Mouse (Mus musculus): ENCODE data around the gene Alg13. TPM values are rescaled to one million over a fixed set of nuclear protein-coding genes. Genes with fewer than 3 reads are reported as not detected.

Gene Alg13
- 11.2 and 13.9 TPM in 2 replicates for polyA plus RNA-seq (2015; fragmentation: Nextera tagmentation; extraction: Ambion mirVana)

GRCm38 (mm10) chrX:144317548-144318163, at the start of gene Alg13:
Gene Alg13 (plus strand): TSS chrX:144317804.
- Histone ChIP-seq H3K9ac (ENCODE audit: low read depth, low read length) (peak within 1 kb of the TSS; percentile 67), H3K4me1 (ENCODE audit: control insufficient read depth, insufficient read depth, low read depth, low read length) (no peaks in the 10 kb centered on the region), H3K36me3 (ENCODE audit: control insufficient read depth, insufficient read depth, low read length) (no peaks in the 10 kb centered on the region), H3K9me3 (ENCODE audit: control insufficient read depth, low read length) (no peaks in the 10 kb centered on the region), H3K4me2 (ENCODE audit: low read length) (peak within 1 kb of the TSS; percentile 87), H3K27me3 (replicated peaks; ENCODE audit: control insufficient read depth, insufficient read depth, low read length) (no peaks in the 10 kb centered on the region), H3K27ac (ENCODE audit: low read depth, low read length) (peak within 1 kb of the TSS; percentile 44; the same call in 1 of the 2 replicates), H3K4me3 (ENCODE audit: low read length) (peak within 1 kb of the TSS; percentile 68)
- WGBS, result 17% methylated on average over 35 of the region's 47 CpGs
- ATAC-seq, result peak; percentile 96

DNA sequence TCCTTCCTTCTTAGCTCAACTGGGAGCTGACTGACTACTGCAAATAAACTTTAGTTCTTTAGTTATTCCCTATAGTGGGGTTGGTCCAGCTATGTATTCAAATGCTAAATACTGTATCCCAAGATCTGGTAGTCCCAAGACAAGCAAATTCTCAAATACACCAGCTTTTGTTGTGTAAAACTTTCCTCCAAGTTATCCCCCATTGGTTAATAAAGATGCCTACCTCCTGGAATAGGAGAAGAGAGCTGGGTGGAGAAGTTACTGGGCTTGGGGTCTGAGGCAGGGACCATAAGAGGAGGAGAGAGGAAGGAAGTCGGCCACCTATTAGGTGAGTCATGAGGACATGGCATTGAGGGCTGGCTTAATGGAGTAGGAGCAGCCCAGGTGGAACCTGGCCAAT, 49.0 kb upstream of the Alg13 start:
- Histone ChIP-seq H3K27me3 (replicated peaks; ENCODE audit: control insufficient read depth, insufficient read depth, low read length) (no peaks in the 10 kb centered on the region), H3K9ac (ENCODE audit: low read depth, low read length) (no peak overlapping the region), H3K4me2 (ENCODE audit: low read length) (no peak overlapping the region), H3K4me1 (ENCODE audit: control insufficient read depth, insufficient read depth, low read depth, low read length) (no peaks in the 10 kb centered on the region), H3K4me3 (ENCODE audit: low read length) (no peak overlapping the region), H3K27ac (ENCODE audit: low read depth, low read length) (no peak overlapping the region), H3K36me3 (ENCODE audit: control insufficient read depth, insufficient read depth, low read length) (no peaks in the 10 kb centered on the region), H3K9me3 (ENCODE audit: control insufficient read depth, low read length) (no peaks in the 10 kb centered on the region)
- 83% methylated on average over 1 of the region's 1 CpGs for WGBS
- ATAC-seq, result no peak

DNA sequence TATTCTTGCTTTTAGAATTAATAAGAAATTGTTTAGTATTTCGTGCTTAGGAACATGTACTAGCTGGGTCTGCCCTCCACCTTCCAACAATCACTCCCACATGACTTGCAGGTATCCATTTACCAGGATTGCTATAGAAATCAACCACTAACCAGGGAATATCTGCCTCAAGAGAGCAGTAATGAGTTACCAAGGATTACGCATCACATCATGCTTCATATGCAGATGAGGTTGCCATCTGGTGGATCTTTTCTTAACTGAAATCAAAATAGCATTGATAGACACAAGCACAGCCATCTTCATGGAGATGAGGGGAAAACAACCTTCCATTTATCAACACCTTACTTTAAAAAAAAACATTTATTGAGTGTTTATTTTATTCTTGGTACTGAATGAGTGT, 16.1 kb upstream of the Alg13 start:
- Histone ChIP-seq H3K4me2 (ENCODE audit: low read length) (no peak overlapping the region), H3K36me3 (ENCODE audit: control insufficient read depth, insufficient read depth, low read length) (no peaks in the 10 kb centered on the region), H3K4me1 (ENCODE audit: control insufficient read depth, insufficient read depth, low read depth, low read length) (no peaks in the 10 kb centered on the region), H3K9ac (ENCODE audit: low read depth, low read length) (no peak overlapping the region), H3K27me3 (replicated peaks; ENCODE audit: control insufficient read depth, insufficient read depth, low read length) (no peaks in the 10 kb centered on the region), H3K9me3 (ENCODE audit: control insufficient read depth, low read length) (no peaks in the 10 kb centered on the region), H3K4me3 (ENCODE audit: low read length) (no peak overlapping the region), H3K27ac (ENCODE audit: low read depth, low read length) (no peak overlapping the region)
- WGBS, result 43% methylated on average over 2 of the region's 2 CpGs
- 0 out of 2 replicates have a peak, but pooled peaks have one; percentile 20 for ATAC-seq

- ATAC-seq, result no peak
- Histone ChIP-seq H3K36me3 (ENCODE audit: control insufficient read depth, insufficient read depth, low read length) (no peaks in the 10 kb centered on the region), H3K9ac (ENCODE audit: low read depth, low read length) (no peak overlapping the region), H3K27me3 (replicated peaks; ENCODE audit: control insufficient read depth, insufficient read depth, low read length) (no peaks in the 10 kb centered on the region), H3K4me2 (ENCODE audit: low read length) (no peak overlapping the region), H3K27ac (ENCODE audit: low read depth, low read length) (no peak overlapping the region), H3K4me1 (ENCODE audit: control insufficient read depth, insufficient read depth, low read depth, low read length) (no peaks in the 10 kb centered on the region), H3K4me3 (ENCODE audit: low read length) (no peak overlapping the region), H3K9me3 (ENCODE audit: control insufficient read depth, low read length) (no peaks in the 10 kb centered on the region)
- WGBS, result 85% methylated on average over 2 of the region's 2 CpGs
These were observed 11.9 kb upstream of the Alg13 start for GRCm38 (mm10) chrX:144305659-144306058.

DNA sequence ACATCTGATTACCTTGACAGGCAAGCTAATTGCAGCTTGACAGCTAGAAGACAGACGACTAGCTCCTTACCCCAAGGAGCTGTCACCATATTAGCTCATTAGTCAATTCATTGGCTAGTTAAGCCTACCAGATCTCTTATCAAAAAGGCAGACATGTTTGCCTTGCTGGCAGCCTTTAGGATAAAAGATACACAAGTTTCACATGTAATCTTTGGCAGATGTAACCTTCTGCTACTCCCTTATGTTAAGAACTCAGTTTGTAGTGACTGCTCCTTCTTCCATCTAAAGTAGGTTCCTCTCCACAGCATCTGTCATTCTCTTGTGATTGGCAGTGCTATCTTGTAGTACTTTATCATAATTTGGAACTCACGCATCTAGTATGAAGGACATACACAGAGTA, 3.6 kb upstream of the Alg13 start:
- no peaks in the 10 kb centered on the region for H3K9me3 ChIP-seq (ENCODE audit: control insufficient read depth, low read length)
- H3K9ac ChIP-seq (ENCODE audit: low read depth, low read length), result no peak overlapping the region
- WGBS, result 55% methylated on average over 2 of the region's 2 CpGs
- no peaks in the 10 kb centered on the region for H3K4me1 ChIP-seq (ENCODE audit: control insufficient read depth, insufficient read depth, low read depth, low read length)
- no peaks in the 10 kb centered on the region for H3K27me3 ChIP-seq (replicated peaks; ENCODE audit: control insufficient read depth, insufficient read depth, low read length)
- H3K4me3 ChIP-seq (ENCODE audit: low read length), result no peak overlapping the region
- no peak overlapping the region for H3K27ac ChIP-seq (ENCODE audit: low read depth, low read length)
- H3K4me2 ChIP-seq (ENCODE audit: low read length), result no peak overlapping the region
- H3K36me3 ChIP-seq (ENCODE audit: control insufficient read depth, insufficient read depth, low read length), result no peaks in the 10 kb centered on the region
- no peak for ATAC-seq

GRCm38 (mm10) chrX:144315028-144315427, 2.6 kb upstream of the Alg13 start:
- Histone ChIP-seq H3K4me2 (ENCODE audit: low read length) (no peak overlapping the region), H3K9me3 (ENCODE audit: control insufficient read depth, low read length) (no peaks in the 10 kb centered on the region), H3K4me3 (ENCODE audit: low read length) (no peak overlapping the region), H3K27me3 (replicated peaks; ENCODE audit: control insufficient read depth, insufficient read depth, low read length) (no peaks in the 10 kb centered on the region), H3K9ac (ENCODE audit: low read depth, low read length) (no peak overlapping the region), H3K4me1 (ENCODE audit: control insufficient read depth, insufficient read depth, low read depth, low read length) (no peaks in the 10 kb centered on the region), H3K36me3 (ENCODE audit: control insufficient read depth, insufficient read depth, low read length) (no peaks in the 10 kb centered on the region), H3K27ac (ENCODE audit: low read depth, low read length) (no peak overlapping the region)
- WGBS, result 39% methylated on average over 5 of the region's 5 CpGs
- ATAC-seq, result no peak

DNA sequence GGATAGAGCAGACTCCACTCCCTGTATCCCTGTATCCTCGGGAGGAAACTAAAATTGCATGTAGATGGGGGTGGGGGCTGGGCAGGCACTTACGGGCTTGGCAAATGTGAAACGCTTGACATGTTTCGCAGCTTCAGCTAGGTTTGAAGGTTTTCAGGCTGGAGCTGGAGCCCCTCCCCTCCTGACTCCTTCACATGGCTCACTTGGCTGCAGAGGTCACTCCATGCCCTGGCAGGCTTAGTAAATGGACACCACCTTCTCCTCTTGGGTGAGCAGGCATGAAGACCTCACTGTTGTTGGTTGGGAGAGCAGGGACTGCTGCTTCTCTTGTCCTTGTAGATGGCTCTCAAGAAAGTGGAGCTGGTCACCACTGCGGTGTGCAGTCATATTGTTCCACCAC, 1.6 kb upstream of the Alg13 start:
- ATAC-seq, result no peak
- no peak overlapping the region for H3K4me3 ChIP-seq (ENCODE audit: low read length)
- no peak overlapping the region for H3K4me2 ChIP-seq (ENCODE audit: low read length)
- no peak overlapping the region for H3K9ac ChIP-seq (ENCODE audit: low read depth, low read length)
- H3K4me1 ChIP-seq (ENCODE audit: control insufficient read depth, insufficient read depth, low read depth, low read length), result no peaks in the 10 kb centered on the region
- no peaks in the 10 kb centered on the region for H3K36me3 ChIP-seq (ENCODE audit: control insufficient read depth, insufficient read depth, low read length)
- H3K27ac ChIP-seq (ENCODE audit: low read depth, low read length), result no peak overlapping the region
- H3K27me3 ChIP-seq (replicated peaks; ENCODE audit: control insufficient read depth, insufficient read depth, low read length), result no peaks in the 10 kb centered on the region
- WGBS, result 71% methylated on average over 5 of the region's 5 CpGs
- H3K9me3 ChIP-seq (ENCODE audit: control insufficient read depth, low read length), result no peaks in the 10 kb centered on the region

DNA sequence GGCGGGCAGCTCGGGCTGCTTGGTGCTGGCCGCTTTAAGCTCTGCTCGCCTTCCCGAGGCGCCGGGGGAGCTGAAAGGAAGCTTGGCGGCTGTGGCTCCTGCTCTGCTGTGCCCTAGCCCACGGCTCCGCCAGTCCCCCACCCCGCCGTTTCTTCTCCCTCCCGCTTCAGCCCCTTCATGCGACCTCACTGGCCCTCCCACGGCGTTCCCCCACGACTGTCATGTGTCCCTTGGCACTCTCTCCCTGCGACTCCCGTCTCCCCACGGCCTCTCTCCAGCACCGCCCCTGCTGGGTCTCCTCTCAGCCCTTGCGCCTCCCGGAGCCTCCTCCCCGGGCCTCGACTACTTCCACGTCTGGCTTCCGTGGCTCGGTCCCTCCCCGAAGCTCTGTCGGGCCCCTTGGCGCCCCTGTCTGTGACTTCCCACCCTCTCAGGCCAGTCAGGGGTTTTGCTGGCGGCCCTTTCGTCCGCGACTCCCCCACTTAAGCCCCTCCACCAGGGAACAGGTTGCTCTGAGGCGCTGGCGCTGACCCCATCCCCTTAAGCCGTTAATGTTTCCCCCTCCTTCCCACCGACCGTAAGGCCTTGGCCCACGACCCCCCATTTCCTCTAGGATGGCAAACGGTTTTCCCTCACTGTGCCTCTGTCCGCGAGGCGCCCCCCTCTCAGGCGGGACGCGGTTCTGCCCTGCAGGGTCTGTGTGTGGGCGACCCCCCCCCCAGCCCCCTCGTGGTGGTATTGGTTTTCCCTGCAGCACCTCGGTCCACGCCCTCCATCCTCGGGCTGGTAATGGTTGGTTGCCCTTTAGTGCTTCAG, 768 bp downstream of the Alg13 start:
- peak; percentile 86 for ATAC-seq
- H3K27ac ChIP-seq (ENCODE audit: low read depth, low read length), result peak overlapping the region; percentile 44; the same call in 1 of the 2 replicates
- no peaks in the 10 kb centered on the region for H3K4me1 ChIP-seq (ENCODE audit: control insufficient read depth, insufficient read depth, low read depth, low read length)
- H3K9ac ChIP-seq (ENCODE audit: low read depth, low read length), result peak overlapping the region; percentile 67
- H3K36me3 ChIP-seq (ENCODE audit: control insufficient read depth, insufficient read depth, low read length), result no peaks in the 10 kb centered on the region
- peak overlapping the region; percentile 87 for H3K4me2 ChIP-seq (ENCODE audit: low read length)
- no peaks in the 10 kb centered on the region for H3K27me3 ChIP-seq (replicated peaks; ENCODE audit: control insufficient read depth, insufficient read depth, low read length)
- WGBS, result 17% methylated on average over 41 of the region's 53 CpGs
- H3K4me3 ChIP-seq (ENCODE audit: low read length), result peak overlapping the region; percentile 68
- H3K9me3 ChIP-seq (ENCODE audit: control insufficient read depth, low read length), result no peaks in the 10 kb centered on the region

- WGBS, result 47% methylated on average over 9 of the region's 9 CpGs
- Histone ChIP-seq H3K27me3 (replicated peaks; ENCODE audit: control insufficient read depth, insufficient read depth, low read length) (no peaks in the 10 kb centered on the region), H3K9ac (ENCODE audit: low read depth, low read length) (no peak overlapping the region), H3K4me3 (ENCODE audit: low read length) (no peak overlapping the region), H3K9me3 (ENCODE audit: control insufficient read depth, low read length) (no peaks in the 10 kb centered on the region), H3K36me3 (ENCODE audit: control insufficient read depth, insufficient read depth, low read length) (no peaks in the 10 kb centered on the region), H3K4me1 (ENCODE audit: control insufficient read depth, insufficient read depth, low read depth, low read length) (no peaks in the 10 kb centered on the region), H3K4me2 (ENCODE audit: low read length) (peak overlapping the region; percentile 87), H3K27ac (ENCODE audit: low read depth, low read length) (no peak overlapping the region)
- ATAC-seq, result no peak
These were observed 1.8 kb downstream of the Alg13 start for GRCm38 (mm10) chrX:144319366-144319765.

Measured in hindbrain, embryonic 16.5 days (tissue).